Mouse (Mus musculus) neural tube, embryonic 15.5 days (tissue): ENCODE results near the gene Bbx. TPM values are rescaled to one million over a fixed set of nuclear protein-coding genes. Genes with fewer than 3 reads are reported as not detected.

Experiments used
- ATAC-seq: fragments of 200-750 bp; cut with Nextera tagmentation; 2 replicates; pipeline ENCODE4 v1.8.0; 2017; ENCODE audit warnings: mild to moderate bottlenecking, moderate TSS enrichment, moderate library complexity; ENCODE audit not compliant: low FRiP score
- H3K27ac ChIP-seq: fragments of 300-500 bp; sonication (generic); replicated peaks from 2 replicates; pipeline ENCODE4 v1.5.1; 2015; ENCODE audit warnings: mild to moderate bottlenecking, inconsistent platforms
- H3K27me3 ChIP-seq: fragments of 300-500 bp; sonication (generic); replicated peaks from 2 replicates; pipeline ENCODE4 v1.6.1; 2015; ENCODE audit warnings: inconsistent platforms
- H3K36me3 ChIP-seq: fragments of 300-500 bp; sonication (generic); 2 replicates; pipeline ENCODE4 v1.6.1; 2015; ENCODE audit warnings: inconsistent platforms
- H3K4me1 ChIP-seq: fragments of 300-500 bp; sonication (generic); 2 replicates; pipeline ENCODE4 v1.6.1; 2015; ENCODE audit warnings: inconsistent platforms
- H3K4me2 ChIP-seq: fragments of 300-500 bp; sonication (generic); 2 replicates; pipeline ENCODE4 v1.6.1; 2015; ENCODE audit warnings: inconsistent platforms, mild to moderate bottlenecking, moderate library complexity
- H3K4me3 ChIP-seq: fragments of 300-500 bp; sonication (generic); replicated peaks from 2 replicates; pipeline ENCODE4 v1.5.1; 2015; ENCODE audit warnings: mild to moderate bottlenecking, inconsistent platforms
- H3K9ac ChIP-seq: fragments of 300-500 bp; sonication (generic); replicated peaks from 2 replicates; pipeline ENCODE4 v1.6.1; 2015; ENCODE audit warnings: mild to moderate bottlenecking, inconsistent platforms
- H3K9me3 ChIP-seq: fragments of 300-500 bp; sonication (generic); replicated peaks from 2 replicates; pipeline ENCODE4 v1.6.1; 2016; ENCODE audit warnings: inconsistent platforms
- WGBS: fragments of 180-500 bp; shearing (Covaris S2); methylation state at CpG from one replicate; pipeline ENCODE4 v1.1.7; 2015; ENCODE audit warnings: mixed read lengths; 5-methylcytosine and 5-hydroxymethylcytosine counted together
- polyA plus RNA-seq: library from polyadenylated mRNA; unstranded; fragments of >200 nt; fragmentation: Nextera tagmentation; extraction: Ambion mirVana; gene quantifications from 2 replicates; pipeline ENCODE4 v1.2.1, GENCODE M21; 2015

Bbx gene
- polyA plus RNA-seq, 1 experiment from 2014 or later: 15.4 TPM

GRCm38 (mm10) chr16:50364189-50365059, 67.8 kb downstream of the Bbx start:
- Histone ChIP-seq H3K9me3 (no peaks in the 10 kb centered on the region), H3K27me3 (no peaks in the 10 kb centered on the region), H3K9ac (peak overlapping the region; percentile 50), H3K4me2 (peak overlapping the region; percentile 58), H3K4me1 (peaks cover 16% of the 10 kb centered on the region), H3K4me3 (peak overlapping the region; percentile 44), H3K36me3 (no peaks in the 10 kb centered on the region), H3K27ac (peak overlapping the region; percentile 76)
- ATAC-seq: peak; percentile 91
- 11% methylated on average over 11 of the region's 11 CpGs for WGBS

- H3K9ac ChIP-seq: peak overlapping the region; percentile 50
- peak; percentile 83 for ATAC-seq
- WGBS: 34% methylated on average over 17 of the region's 17 CpGs
- peak overlapping the region; percentile 44 for H3K4me3 ChIP-seq
- H3K4me2 ChIP-seq: peak overlapping the region; percentile 58
- no peaks in the 10 kb centered on the region for H3K27me3 ChIP-seq
- no peaks in the 10 kb centered on the region for H3K9me3 ChIP-seq
- no peaks in the 10 kb centered on the region for H3K36me3 ChIP-seq
- peak overlapping the region; percentile 76 for H3K27ac ChIP-seq
- peaks cover 16% of the 10 kb centered on the region for H3K4me1 ChIP-seq
Observed at GRCm38 (mm10) chr16:50363443-50364188, 68.6 kb downstream of the Bbx start.

DNA sequence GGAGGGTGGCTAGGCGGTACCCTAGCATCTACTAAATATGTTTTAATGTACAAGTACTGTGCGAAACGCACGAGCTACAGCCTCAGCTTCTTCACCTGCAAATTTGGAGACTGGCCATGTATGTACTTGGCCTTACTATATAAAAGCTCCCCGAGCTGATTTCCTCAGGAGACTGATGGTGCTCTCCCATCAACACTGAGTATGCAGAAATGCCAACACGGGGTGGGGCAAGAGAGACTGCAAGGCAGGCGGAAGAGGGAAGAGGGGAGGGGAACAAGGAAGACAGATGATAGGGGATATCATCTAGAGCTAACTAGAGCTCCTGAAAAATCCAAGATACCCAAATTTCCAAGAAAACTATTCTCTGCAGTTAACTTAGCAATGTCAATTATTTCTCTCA, 71.6 kb downstream of the Bbx start:
- H3K9me3 ChIP-seq: no peaks in the 10 kb centered on the region
- no peak overlapping the region for H3K9ac ChIP-seq
- no peak overlapping the region for H3K4me2 ChIP-seq
- no peaks in the 10 kb centered on the region for H3K36me3 ChIP-seq
- H3K4me1 ChIP-seq: peaks cover 16% of the 10 kb centered on the region
- H3K4me3 ChIP-seq: no peak overlapping the region
- H3K27me3 ChIP-seq: no peaks in the 10 kb centered on the region
- 85% methylated on average over 7 of the region's 7 CpGs for WGBS
- no peak overlapping the region for H3K27ac ChIP-seq
- ATAC-seq: no peak

GRCm38 (mm10) chr16:50329684-50330083, 102.5 kb downstream of the Bbx start:
- Histone ChIP-seq H3K27me3 (no peaks in the 10 kb centered on the region), H3K36me3 (no peaks in the 10 kb centered on the region), H3K9ac (no peak overlapping the region), H3K27ac (no peak overlapping the region), H3K9me3 (no peaks in the 10 kb centered on the region), H3K4me1 (no peaks in the 10 kb centered on the region), H3K4me3 (no peak overlapping the region), H3K4me2 (no peak overlapping the region)
- no peak for ATAC-seq
- WGBS: 94% methylated on average over 2 of the region's 2 CpGs

DNA sequence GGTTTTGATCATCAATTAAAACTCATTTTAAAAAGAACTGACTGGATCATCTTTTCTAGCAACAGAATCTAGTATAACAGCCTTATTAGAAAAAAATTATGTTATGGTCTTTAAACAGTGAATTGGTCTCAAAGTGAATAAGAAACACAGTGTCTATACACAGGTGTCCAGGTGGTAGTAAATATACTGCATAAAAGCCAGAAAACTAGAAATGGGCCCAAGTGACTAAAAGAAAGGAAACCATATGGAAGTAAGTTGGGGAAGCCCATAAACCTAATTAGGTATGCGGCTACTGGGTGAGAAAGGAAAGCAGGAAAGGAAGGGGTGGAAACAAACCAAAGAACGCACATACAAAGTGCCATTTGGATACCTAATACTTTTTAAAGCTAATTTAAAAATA, 107.4 kb downstream of the Bbx start:
- Histone ChIP-seq H3K4me2 (no peak overlapping the region), H3K36me3 (no peaks in the 10 kb centered on the region), H3K4me3 (no peak overlapping the region), H3K9ac (no peak overlapping the region), H3K9me3 (no peaks in the 10 kb centered on the region), H3K27ac (no peak overlapping the region), H3K4me1 (no peaks in the 10 kb centered on the region), H3K27me3 (no peaks in the 10 kb centered on the region)
- 90% methylated on average over 2 of the region's 2 CpGs for WGBS
- no peak for ATAC-seq

- Histone ChIP-seq H3K4me2 (no peak overlapping the region), H3K27ac (no peak overlapping the region), H3K27me3 (no peaks in the 10 kb centered on the region), H3K9me3 (no peaks in the 10 kb centered on the region), H3K36me3 (no peaks in the 10 kb centered on the region), H3K9ac (no peak overlapping the region), H3K4me3 (no peak overlapping the region), H3K4me1 (no peaks in the 10 kb centered on the region)
- 87% methylated on average over 6 of the region's 6 CpGs for WGBS
- no peak for ATAC-seq
Observed at GRCm38 (mm10) chr16:50324292-50324691, 107.9 kb downstream of the Bbx start.

DNA sequence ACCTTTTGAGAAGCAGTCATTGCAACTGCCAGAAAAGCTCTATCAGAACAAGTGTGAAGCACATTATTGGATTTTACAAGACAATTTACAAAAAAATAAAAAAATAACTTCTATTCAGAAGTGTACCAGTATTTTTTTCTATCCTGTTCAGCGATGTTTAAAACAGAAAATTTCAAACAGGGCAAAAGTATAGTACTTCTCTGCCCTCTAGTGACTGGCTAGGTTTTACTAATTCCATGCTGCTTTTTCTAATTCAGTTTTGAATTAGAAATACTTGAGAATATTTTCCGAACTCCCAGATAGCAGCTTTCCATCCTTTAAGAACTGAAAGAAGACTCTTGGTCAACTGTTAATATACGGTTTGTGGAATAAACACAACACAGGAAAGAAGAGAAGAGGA, 110.8 kb downstream of the Bbx start:
- H3K9ac ChIP-seq: no peak overlapping the region
- WGBS: 89% methylated on average over 3 of the region's 3 CpGs

GRCm38 (mm10) chr16:50318255-50318654, 113.9 kb downstream of the Bbx start:
- Histone ChIP-seq H3K9ac (no peak overlapping the region), H3K27ac (no peak overlapping the region), H3K4me2 (no peak overlapping the region), H3K4me3 (no peak overlapping the region), H3K9me3 (no peaks in the 10 kb centered on the region), H3K27me3 (no peaks in the 10 kb centered on the region), H3K36me3 (no peaks in the 10 kb centered on the region), H3K4me1 (no peaks in the 10 kb centered on the region)
- ATAC-seq: no peak
- 96% methylated on average over 3 of the region's 3 CpGs for whole genome bisulfite sequencing

More for the DNA sequence above, 110.8 kb downstream of the Bbx start:
- Histone ChIP-seq H3K27ac (no peak overlapping the region), H3K4me3 (no peak overlapping the region), H3K9me3 (no peaks in the 10 kb centered on the region), H3K27me3 (no peaks in the 10 kb centered on the region), H3K4me2 (no peak overlapping the region), H3K4me1 (no peaks in the 10 kb centered on the region), H3K36me3 (no peaks in the 10 kb centered on the region)
- no peak for ATAC-seq

DNA sequence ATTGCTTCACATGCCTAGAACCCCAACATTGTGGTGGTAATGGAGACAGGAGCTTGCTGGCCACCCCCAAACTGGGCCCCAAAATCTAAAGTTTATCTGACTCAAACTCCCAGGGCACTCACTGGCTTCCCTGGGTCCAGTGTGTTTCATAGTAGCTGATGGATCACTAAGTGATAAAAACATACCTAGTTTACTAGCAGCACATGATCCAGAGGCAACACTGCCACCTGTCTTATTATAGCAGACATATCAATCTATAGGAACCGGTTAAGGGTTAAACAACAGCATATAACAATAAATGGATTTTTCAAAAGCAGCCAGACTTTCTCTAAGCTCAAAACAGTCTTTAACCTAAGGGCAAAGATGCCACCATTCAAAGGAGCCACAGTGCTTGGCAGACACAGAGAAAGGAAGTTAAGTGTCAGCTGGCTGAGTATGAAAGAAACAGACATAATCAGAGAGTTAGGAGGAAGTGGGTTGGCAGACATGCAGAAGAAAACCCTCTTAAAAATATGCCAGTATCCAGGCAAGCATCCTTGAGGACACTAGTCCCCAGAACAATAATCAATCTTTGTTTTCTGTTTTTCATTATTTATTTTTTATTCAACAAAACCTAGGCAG, 116.7 kb downstream of the Bbx start:
- Histone ChIP-seq H3K9me3 (no peaks in the 10 kb centered on the region), H3K4me3 (no peak overlapping the region), H3K27ac (no peak overlapping the region), H3K4me1 (no peaks in the 10 kb centered on the region), H3K36me3 (no peaks in the 10 kb centered on the region), H3K4me2 (no peak overlapping the region), H3K27me3 (no peaks in the 10 kb centered on the region), H3K9ac (no peak overlapping the region)
- WGBS: 79% methylated on average over 1 of the region's 1 CpGs
- no peak for ATAC-seq

- H3K27me3 ChIP-seq: no peaks in the 10 kb centered on the region
- no peak overlapping the region for H3K4me3 ChIP-seq
- H3K9me3 ChIP-seq: no peaks in the 10 kb centered on the region
- whole genome bisulfite sequencing: 93% methylated on average over 4 of the region's 4 CpGs
- H3K4me1 ChIP-seq: no peaks in the 10 kb centered on the region
- no peak overlapping the region for H3K27ac ChIP-seq
- no peak for ATAC-seq
- no peaks in the 10 kb centered on the region for H3K36me3 ChIP-seq
- no peak overlapping the region for H3K9ac ChIP-seq
- H3K4me2 ChIP-seq: no peak overlapping the region
Observed at GRCm38 (mm10) chr16:50311588-50311987, 120.6 kb downstream of the Bbx start.

DNA sequence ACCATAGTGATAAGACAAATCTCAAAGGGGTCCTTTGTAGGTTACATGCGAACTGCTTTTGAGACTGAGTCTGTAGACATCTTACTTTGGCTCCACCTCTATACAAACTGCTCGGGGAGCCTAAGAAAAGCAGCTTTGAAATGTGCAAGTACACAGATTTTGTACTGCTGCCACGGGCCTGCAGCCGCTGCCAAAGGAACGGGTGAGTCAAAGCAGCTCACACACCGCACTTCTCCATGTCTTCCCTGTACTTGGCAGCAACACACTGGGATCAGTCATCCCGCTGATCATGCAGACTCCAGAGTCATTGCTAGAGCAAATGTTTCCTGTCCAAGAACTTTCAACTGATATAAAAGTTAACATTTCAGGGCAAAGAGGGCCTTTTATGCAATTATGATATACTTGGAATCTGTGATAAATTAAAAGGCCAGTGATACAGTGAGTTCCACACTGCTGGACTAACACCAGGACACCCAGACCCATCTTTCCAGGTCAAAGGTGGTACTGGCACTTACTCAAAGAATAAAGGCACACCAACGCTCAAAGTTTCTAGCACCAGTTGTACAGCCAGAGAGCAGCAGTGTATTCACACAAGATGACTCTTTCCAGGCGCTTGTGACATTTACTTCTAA, 122.7 kb downstream of the Bbx start:
- H3K9me3 ChIP-seq: no peaks in the 10 kb centered on the region
- H3K4me3 ChIP-seq: no peak overlapping the region
- H3K27me3 ChIP-seq: no peaks in the 10 kb centered on the region
- peak; percentile 50; the same call in 1 of the 2 replicates for ATAC-seq
- 71% methylated on average over 9 of the region's 9 CpGs for WGBS
- 0 out of 2 replicates have a peak overlapping the region, but pooled peaks have one; percentile 4 for H3K4me2 ChIP-seq
- H3K9ac ChIP-seq: no peak overlapping the region
- no peaks in the 10 kb centered on the region for H3K4me1 ChIP-seq
- H3K27ac ChIP-seq: no peak overlapping the region
- H3K36me3 ChIP-seq: no peaks in the 10 kb centered on the region
